Mouse (Mus musculus): Measurements from ENCODE around the gene Ssr3.
"Not testable (repeated sequence)": the region's sequence is repeated elsewhere in the genome, so short reads cannot be mapped to it uniquely, and the experiment has no call there.

The Ssr3 gene

GRCm38 (mm10) chr3:65392421-65392817, at the start of gene Ssr3:
TSS of gene Ssr3 (minus strand) at chr3:65392623.
- peak; percentile 97 to 98 for DNase-seq

GRCm38 (mm10) chr3:65441586-65442111, 49.2 kb upstream of the Ssr3 start:
- peak; percentile 32 to 37 for DNase-seq

- DNase-seq: no peak
Measured at GRCm38 (mm10) chr3:65438511-65439228, 46.2 kb upstream of the Ssr3 start.

- no peak for DNase-seq
Measured at GRCm38 (mm10) chr3:65435812-65436211, 43.4 kb upstream of the Ssr3 start.

- DNase-seq: no peak
Measured at GRCm38 (mm10) chr3:65435101-65435571, 42.7 kb upstream of the Ssr3 start.

GRCm38 (mm10) chr3:65432236-65432635, 39.8 kb upstream of the Ssr3 start:
- DNase-seq: peak in 1 of 2 experiments; percentile 19

- peak; percentile 47 to 61 for DNase-seq
Measured at GRCm38 (mm10) chr3:65419706-65420105, 27.3 kb upstream of the Ssr3 start.

GRCm38 (mm10) chr3:65417913-65418594, 25.6 kb upstream of the Ssr3 start:
- no peak for DNase-seq

- no peak for DNase-seq
Measured at GRCm38 (mm10) chr3:65416571-65416970, 24.1 kb upstream of the Ssr3 start.

GRCm38 (mm10) chr3:65407891-65408290, 15.5 kb upstream of the Ssr3 start:
- DNase-seq: no peak

- DNase-seq: no peak
Measured at GRCm38 (mm10) chr3:65405781-65406180, 13.4 kb upstream of the Ssr3 start.

- no peak for DNase-seq
Measured at GRCm38 (mm10) chr3:65397566-65397965, 5.1 kb upstream of the Ssr3 start.

- no peak for DNase-seq
Measured at GRCm38 (mm10) chr3:65396835-65397504, 4.5 kb upstream of the Ssr3 start.

- DNase-seq: not testable (repeated sequence)
Measured at GRCm38 (mm10) chr3:65395111-65395510, 2.7 kb upstream of the Ssr3 start.

- peak in 1 of 2 experiments; percentile 20 for DNase-seq
Measured at GRCm38 (mm10) chr3:65391784-65392420, 521 bp downstream of the Ssr3 start.

- no peak for DNase-seq
Measured at GRCm38 (mm10) chr3:65391222-65391783, 1.1 kb downstream of the Ssr3 start.

GRCm38 (mm10) chr3:65385771-65386170, 6.7 kb downstream of the Ssr3 start:
- DNase-seq: no peak

- no peak for DNase-seq
Measured at GRCm38 (mm10) chr3:65384431-65384830, 8.0 kb downstream of the Ssr3 start.

GRCm38 (mm10) chr3:65381094-65381493, 11.3 kb downstream of the Ssr3 start:
- DNase-seq: no peak

- peak in 1 of 2 experiments; percentile 77 for DNase-seq
Measured at GRCm38 (mm10) chr3:65379884-65380539, 12.4 kb downstream of the Ssr3 start.

GRCm38 (mm10) chr3:65378724-65379123, 13.7 kb downstream of the Ssr3 start:
- no peak for DNase-seq

- no peak for DNase-seq
Measured at GRCm38 (mm10) chr3:65374729-65375128, 17.7 kb downstream of the Ssr3 start.

All from kidney, postnatal 36 days (tissue).